Mouse (Mus musculus): ENCODE results near the gene Ano7.

Gene Ano7

DNA sequence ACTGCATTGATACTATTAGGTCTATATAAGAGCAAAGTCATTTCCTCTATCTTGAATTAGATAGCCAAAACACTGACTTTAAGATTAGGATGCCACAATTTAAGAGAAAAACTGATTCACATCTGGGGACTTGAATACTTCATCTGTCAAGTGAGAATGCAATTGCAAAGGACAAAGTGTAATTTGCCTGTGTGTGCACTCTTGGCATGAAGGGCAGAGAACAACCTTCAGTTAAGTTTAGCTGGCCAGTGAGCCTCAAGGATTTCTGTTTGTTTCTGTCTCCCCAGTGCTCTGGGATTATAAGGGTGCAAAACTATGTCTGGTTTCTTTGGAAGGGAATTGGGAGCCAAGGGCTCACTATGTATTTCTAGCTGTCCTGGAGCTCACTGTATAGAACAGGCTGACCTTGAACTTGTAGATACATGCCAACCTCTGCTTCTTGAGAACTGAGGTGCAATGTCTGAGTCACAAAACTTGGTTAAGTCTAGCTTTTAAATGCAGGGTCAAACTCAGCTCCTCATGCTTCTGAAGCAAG lies 80.1 kb downstream of the Ano7 start:
- DNase-seq, result no peak

Data from retina, postnatal 1 day (tissue).